Mouse (Mus musculus) kidney, adult 2 months (tissue): ENCODE results near the gene Sorcs1. TPM values are rescaled to one million over a fixed set of nuclear protein-coding genes. Genes with fewer than 3 reads are reported as not detected.

Experiments used
- DNase-seq: peaks from one replicate; pipeline ENCODE4 v3.0.0; 2021
- H3K27ac ChIP-seq: fragments of 200-500 bp; 2 replicates; pipeline ENCODE4 v1.5.1; 2012; ENCODE audit warnings: low read depth, low read length, control low read depth, inconsistent platforms; ENCODE audit not compliant: insufficient read depth
- H3K27me3 ChIP-seq: fragments of 200-500 bp; replicated peaks from 2 replicates; pipeline ENCODE4 v1.6.1; 2012; ENCODE audit warnings: mild to moderate bottlenecking, moderate library complexity, low read length, inconsistent platforms; ENCODE audit not compliant: control insufficient read depth, insufficient read depth
- H3K36me3 ChIP-seq: fragments of 200-500 bp; 2 replicates; pipeline ENCODE4 v1.6.1; 2012; ENCODE audit warnings: mild to moderate bottlenecking, moderate library complexity, low read length, inconsistent platforms; ENCODE audit not compliant: control insufficient read depth, insufficient read depth
- H3K4me1 ChIP-seq: fragments of 200-500 bp; 2 replicates; pipeline ENCODE4 v1.6.1; 2011; ENCODE audit warnings: low read length; ENCODE audit not compliant: control insufficient read depth, insufficient read depth
- H3K4me3 ChIP-seq: fragments of 200-500 bp; 2 replicates; pipeline ENCODE4 v1.5.1; 2011; ENCODE audit warnings: mild to moderate bottlenecking, low read depth, low read length, control low read depth; ENCODE audit not compliant: insufficient read depth
- CTCF ChIP-seq: fragments of 200-500 bp; conservative IDR thresholded peaks from 2 replicates; pipeline ENCODE4 v1.5.1; 2011; ENCODE audit warnings: low read depth, mild to moderate bottlenecking, control low read depth, low read length, moderate library complexity, mixed read lengths; ENCODE audit not compliant: insufficient read depth, insufficient read length
- POLR2A ChIP-seq: fragments of 200-500 bp; IDR thresholded peaks from one replicate; pipeline ENCODE4 v1.6.1; 2011; ENCODE audit warnings: low read depth, low read length, control low read depth
- WGBS: fragments of 180-500 bp; shearing (Covaris S2); methylation state at CpG from one replicate; pipeline ENCODE4 v1.1.7; 2018; 5-methylcytosine and 5-hydroxymethylcytosine counted together
- polyA plus RNA-seq: library from polyadenylated mRNA; depleted of rRNA; stranded (reverse); fragments of >200 nt; gene quantifications from 2 replicates; pipeline ENCODE4 v1.2.3, GENCODE M21; 2012

Sorcs1 gene
- polyA plus RNA-seq, 1 experiment: 0.30 TPM

GRCm38 (mm10) chr19:50664311-50664710 lies 14.1 kb downstream of the Sorcs1 start:
- no peak for DNase-seq
- 64% methylated on average over 1 of the region's 1 CpGs for WGBS

GRCm38 (mm10) chr19:50659144-50659543 lies 19.3 kb downstream of the Sorcs1 start:
- Histone ChIP-seq H3K27me3 (no peaks in the 10 kb centered on the region), H3K4me1 (no peaks in the 10 kb centered on the region), H3K27ac (no peak overlapping the region), H3K4me3 (no peak overlapping the region), H3K36me3 (no peaks in the 10 kb centered on the region)
- TF ChIP-seq CTCF (no peak), POLR2A (no peak)
- no peak for DNase-seq
- WGBS: 51% methylated on average over 4 of the region's 4 CpGs

More at GRCm38 (mm10) chr19:50664311-50664710, 14.1 kb downstream of the Sorcs1 start:
- Histone ChIP-seq H3K36me3 (no peaks in the 10 kb centered on the region), H3K27ac (no peak overlapping the region), H3K27me3 (no peaks in the 10 kb centered on the region), H3K4me1 (no peaks in the 10 kb centered on the region), H3K4me3 (no peak overlapping the region)
- no peak for TF ChIP-seq CTCF
- no peak for TF ChIP-seq POLR2A

- no peak overlapping the region for H3K4me3 ChIP-seq
- no peak for DNase-seq
- no peak for TF ChIP-seq CTCF
- TF ChIP-seq POLR2A: no peak
- no peaks in the 10 kb centered on the region for H3K4me1 ChIP-seq
- no peak overlapping the region for H3K27ac ChIP-seq
- 50% methylated on average over 5 of the region's 5 CpGs for WGBS
- H3K36me3 ChIP-seq: no peaks in the 10 kb centered on the region
- H3K27me3 ChIP-seq: no peaks in the 10 kb centered on the region
Observed at GRCm38 (mm10) chr19:50652750-50653149, 25.7 kb downstream of the Sorcs1 start.

- 62% methylated on average over 1 of the region's 1 CpGs for WGBS
- Histone ChIP-seq H3K4me1 (no peaks in the 10 kb centered on the region), H3K27ac (no peak overlapping the region), H3K36me3 (no peaks in the 10 kb centered on the region), H3K27me3 (no peaks in the 10 kb centered on the region), H3K4me3 (no peak overlapping the region)
- no peak for DNase-seq
- TF ChIP-seq CTCF (no peak), POLR2A (no peak)
Observed at GRCm38 (mm10) chr19:50643836-50644235, 34.6 kb downstream of the Sorcs1 start.

- H3K36me3 ChIP-seq: no peaks in the 10 kb centered on the region
- TF ChIP-seq POLR2A (no peak), CTCF (no peak)
- DNase-seq: no peak
- no peaks in the 10 kb centered on the region for H3K27me3 ChIP-seq
- H3K27ac ChIP-seq: no peak overlapping the region
- H3K4me1 ChIP-seq: no peaks in the 10 kb centered on the region
- no peak overlapping the region for H3K4me3 ChIP-seq
- WGBS: 83% methylated on average over 1 of the region's 1 CpGs
Observed at GRCm38 (mm10) chr19:50642121-50642520, 36.3 kb downstream of the Sorcs1 start.

GRCm38 (mm10) chr19:50640251-50641032 lies 38.0 kb downstream of the Sorcs1 start:
- 68% methylated on average over 8 of the region's 8 CpGs for WGBS
- Histone ChIP-seq H3K27ac (no peak overlapping the region), H3K27me3 (no peaks in the 10 kb centered on the region), H3K4me3 (no peak overlapping the region), H3K4me1 (no peaks in the 10 kb centered on the region), H3K36me3 (no peaks in the 10 kb centered on the region)
- DNase-seq: no peak
- TF ChIP-seq CTCF (no peak), POLR2A (no peak)

- Histone ChIP-seq H3K4me3 (no peak overlapping the region), H3K4me1 (no peaks in the 10 kb centered on the region), H3K27ac (no peak overlapping the region), H3K27me3 (no peaks in the 10 kb centered on the region), H3K36me3 (no peaks in the 10 kb centered on the region)
- 61% methylated on average over 6 of the region's 6 CpGs for WGBS
- DNase-seq: no peak
- no peak for TF ChIP-seq POLR2A
- no peak for TF ChIP-seq CTCF
Observed at GRCm38 (mm10) chr19:50638176-50638575, 40.3 kb downstream of the Sorcs1 start.
